Mouse (Mus musculus) small intestine, adult 2 months (tissue): ENCODE data around the gene Nell1. TPM values are rescaled to one million over a fixed set of nuclear protein-coding genes. Genes with fewer than 3 reads are reported as not detected.

Source experiments
- H3K27ac ChIP-seq: fragments of 200-500 bp; 2 replicates; pipeline ENCODE4 v1.5.1; 2012; ENCODE audit warnings: low read depth, low read length, control low read depth, inconsistent platforms; ENCODE audit not compliant: insufficient read depth
- H3K27me3 ChIP-seq: fragments of 200-500 bp; 2 replicates; pipeline ENCODE4 v1.6.1; 2012; ENCODE audit warnings: mild to moderate bottlenecking, moderate library complexity, low read length, inconsistent platforms; ENCODE audit not compliant: control insufficient read depth, insufficient read depth
- H3K36me3 ChIP-seq: fragments of 200-500 bp; 2 replicates; pipeline ENCODE4 v1.6.1; 2012; ENCODE audit warnings: mild to moderate bottlenecking, low read length, control low read depth, inconsistent platforms; ENCODE audit not compliant: control insufficient read depth, insufficient read depth
- H3K4me1 ChIP-seq: fragments of 200-500 bp; 2 replicates; pipeline ENCODE4 v1.6.1; 2012; ENCODE audit warnings: low read length, inconsistent platforms, mixed read lengths; ENCODE audit not compliant: control insufficient read depth, insufficient read depth, insufficient read length
- H3K4me3 ChIP-seq: fragments of 200-500 bp; 2 replicates; pipeline ENCODE4 v1.5.1; 2012; ENCODE audit warnings: low read depth, mild to moderate bottlenecking, control low read depth, inconsistent platforms, low read length, moderate library complexity
- CTCF ChIP-seq: fragments of 200-500 bp; IDR thresholded peaks from 2 replicates; pipeline ENCODE4 v1.5.1; 2012; ENCODE audit warnings: low read depth, mild to moderate bottlenecking, control low read depth, inconsistent platforms, low read length, moderate library complexity, mixed read lengths; ENCODE audit not compliant: insufficient replicate concordance, insufficient read length; ENCODE audit errors: extremely low read depth
- POLR2A ChIP-seq: fragments of 200-500 bp; IDR thresholded peaks from 2 replicates; pipeline ENCODE4 v1.6.1; 2012; ENCODE audit warnings: low read depth, mild to moderate bottlenecking, control low read depth, inconsistent platforms, low read length, moderate library complexity
- WGBS: fragments of 180-500 bp; shearing (Covaris S2); methylation state at CpG from one replicate; pipeline ENCODE4 v1.1.7; 2018; 5-methylcytosine and 5-hydroxymethylcytosine counted together
- polyA plus RNA-seq: library from polyadenylated mRNA; depleted of rRNA; stranded (reverse); fragments of >200 nt; gene quantifications from 2 replicates; pipeline ENCODE4 v1.2.3, GENCODE M21; 2012

Nell1 gene
- polyA plus RNA-seq, 1 experiment: 0.32 TPM

DNA sequence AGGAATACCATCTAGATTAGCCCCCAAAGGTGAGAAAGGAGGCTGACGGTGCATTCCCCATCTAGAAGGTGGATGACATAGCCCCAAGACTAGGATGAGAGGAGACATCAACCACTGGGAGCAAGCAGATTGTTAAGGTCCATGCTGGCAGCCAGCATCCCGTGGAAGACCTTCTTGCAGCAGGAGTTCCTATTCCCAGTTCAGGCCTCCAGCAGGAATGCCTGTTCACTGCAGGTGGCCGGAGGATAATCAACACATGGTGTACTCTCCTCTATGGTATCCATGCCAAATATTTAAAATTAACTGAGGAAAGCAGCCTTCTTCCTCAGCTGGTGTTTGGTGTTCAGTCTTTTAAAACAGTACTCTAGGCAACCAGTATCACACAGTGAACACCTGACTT, 574.9 kb downstream of the Nell1 start:
- Histone ChIP-seq H3K4me1 (no peaks in the 10 kb centered on the region), H3K4me3 (no peak overlapping the region), H3K27ac (no peak overlapping the region), H3K36me3 (no peaks in the 10 kb centered on the region), H3K27me3 (no peaks in the 10 kb centered on the region)
- TF ChIP-seq POLR2A: no peak
- whole genome bisulfite sequencing: 82% methylated on average over 3 of the region's 3 CpGs

DNA sequence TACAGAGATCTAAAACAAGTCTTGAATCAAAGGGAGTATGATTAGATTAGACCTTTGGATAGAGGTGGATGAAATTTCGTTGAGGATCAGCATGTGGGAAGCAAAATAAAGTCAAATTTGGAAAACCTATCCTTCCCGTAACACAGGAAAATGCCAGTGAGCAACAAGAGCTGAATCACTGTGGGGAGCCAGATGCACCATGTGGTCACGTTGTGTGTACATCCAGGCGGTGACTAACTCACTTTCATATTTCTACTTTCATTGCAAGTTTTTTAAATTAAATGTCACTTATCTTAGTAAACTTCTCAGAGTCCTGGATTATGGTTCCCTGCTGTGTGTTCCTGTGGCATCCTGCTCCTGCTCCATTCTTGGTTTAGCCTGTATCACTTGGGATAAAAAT, 576.8 kb downstream of the Nell1 start:
- no peak for TF ChIP-seq CTCF
- no peak for TF ChIP-seq POLR2A
- H3K27me3 ChIP-seq: no peaks in the 10 kb centered on the region
- WGBS: 71% methylated on average over 4 of the region's 4 CpGs

DNA sequence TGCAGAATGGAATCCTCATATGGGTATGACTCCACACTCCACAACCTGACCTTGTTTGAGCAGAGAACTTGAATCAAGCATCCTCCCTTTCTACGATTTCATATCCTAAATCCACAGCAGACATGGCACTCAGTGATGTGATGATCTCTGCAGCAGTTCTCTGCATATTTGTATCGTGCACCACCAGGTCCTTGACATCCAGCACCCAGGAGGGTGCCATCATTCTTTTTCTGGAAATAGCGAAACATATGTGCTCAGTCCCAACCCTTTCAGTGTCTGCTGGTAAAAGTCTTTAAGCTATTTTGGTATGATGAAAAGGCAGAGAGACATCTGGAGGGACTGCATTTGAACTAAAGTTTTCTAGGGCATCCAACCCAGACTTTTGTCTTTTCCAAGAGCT, 588.0 kb downstream of the Nell1 start:
- no peak overlapping the region for H3K27ac ChIP-seq
- no peak overlapping the region for H3K4me3 ChIP-seq
- TF ChIP-seq POLR2A: no peak
- no peak for TF ChIP-seq CTCF
- no peaks in the 10 kb centered on the region for H3K36me3 ChIP-seq
- WGBS: 81% methylated on average over 3 of the region's 3 CpGs
- H3K27me3 ChIP-seq: no peaks in the 10 kb centered on the region
- no peaks in the 10 kb centered on the region for H3K4me1 ChIP-seq

More for the DNA sequence above, 576.8 kb downstream of the Nell1 start:
- Histone ChIP-seq H3K4me3 (no peak overlapping the region), H3K4me1 (no peaks in the 10 kb centered on the region), H3K27ac (no peak overlapping the region), H3K36me3 (no peaks in the 10 kb centered on the region)

DNA sequence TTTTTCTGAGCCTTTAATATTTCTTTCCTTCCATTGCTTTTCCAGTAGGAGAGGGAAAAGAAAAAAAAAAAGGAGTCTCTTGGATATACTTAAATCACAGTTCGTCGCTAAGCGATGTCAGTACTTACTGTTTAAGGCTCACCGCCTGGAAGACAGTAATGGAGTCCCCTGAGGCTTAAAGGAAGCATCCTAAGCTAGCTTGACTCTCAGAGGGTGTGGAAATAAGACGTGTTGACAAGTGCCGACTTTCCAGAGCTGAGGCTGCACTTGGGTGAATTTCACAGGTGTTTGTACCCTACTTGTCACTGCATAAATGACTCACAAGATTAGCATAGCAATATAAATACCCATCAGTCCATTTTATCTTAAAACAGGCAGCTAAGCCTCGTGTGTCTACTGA, 599.2 kb downstream of the Nell1 start:
- 66% methylated on average over 7 of the region's 7 CpGs for WGBS
- Histone ChIP-seq H3K27me3 (no peaks in the 10 kb centered on the region), H3K4me3 (no peak overlapping the region), H3K27ac (no peak overlapping the region), H3K4me1 (no peaks in the 10 kb centered on the region), H3K36me3 (no peaks in the 10 kb centered on the region)
- TF ChIP-seq CTCF: no peak
- TF ChIP-seq POLR2A: no peak

DNA sequence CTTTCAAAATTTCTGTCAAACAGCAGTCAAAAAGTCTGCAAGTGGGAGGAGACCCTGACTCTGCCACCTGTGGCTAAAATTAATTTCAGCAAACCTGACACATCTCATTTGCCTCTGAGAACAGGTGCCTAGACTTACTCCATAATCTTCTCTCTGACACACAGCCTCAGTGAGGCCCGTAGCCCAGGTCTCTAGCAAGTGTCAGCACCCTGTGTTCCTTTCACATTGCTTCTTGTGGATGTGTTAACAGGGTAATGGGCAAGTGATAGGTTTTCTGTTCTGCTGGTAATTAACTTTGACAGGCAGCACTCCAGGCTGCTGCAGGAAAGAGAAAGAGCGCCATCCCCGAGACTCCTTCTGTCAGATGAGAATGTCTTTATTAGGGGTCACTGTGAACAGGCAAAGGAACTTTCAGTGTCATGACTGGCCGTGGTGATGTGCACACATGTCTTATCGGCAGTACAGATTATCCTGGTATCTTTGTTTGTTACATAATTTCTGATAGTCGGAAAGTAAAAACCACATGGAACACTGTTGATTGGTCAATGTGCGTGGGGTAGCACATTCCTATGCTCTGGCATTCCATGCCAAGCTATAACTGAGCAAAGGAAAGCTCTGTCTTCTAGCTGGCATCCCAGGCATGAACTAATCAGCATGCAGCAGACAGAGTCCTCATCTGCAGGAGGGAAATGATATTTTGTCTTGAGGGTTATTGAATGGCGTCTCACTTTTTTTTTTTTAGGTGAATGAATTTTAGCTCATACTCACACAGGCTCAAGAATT, 614.2 kb downstream of the Nell1 start:
- no peak overlapping the region for H3K4me3 ChIP-seq
- WGBS: 67% methylated on average over 8 of the region's 8 CpGs
- H3K36me3 ChIP-seq: no peaks in the 10 kb centered on the region
- no peaks in the 10 kb centered on the region for H3K4me1 ChIP-seq
- H3K27me3 ChIP-seq: no peaks in the 10 kb centered on the region
- TF ChIP-seq POLR2A (no peak), CTCF (no peak)
- no peak overlapping the region for H3K27ac ChIP-seq

DNA sequence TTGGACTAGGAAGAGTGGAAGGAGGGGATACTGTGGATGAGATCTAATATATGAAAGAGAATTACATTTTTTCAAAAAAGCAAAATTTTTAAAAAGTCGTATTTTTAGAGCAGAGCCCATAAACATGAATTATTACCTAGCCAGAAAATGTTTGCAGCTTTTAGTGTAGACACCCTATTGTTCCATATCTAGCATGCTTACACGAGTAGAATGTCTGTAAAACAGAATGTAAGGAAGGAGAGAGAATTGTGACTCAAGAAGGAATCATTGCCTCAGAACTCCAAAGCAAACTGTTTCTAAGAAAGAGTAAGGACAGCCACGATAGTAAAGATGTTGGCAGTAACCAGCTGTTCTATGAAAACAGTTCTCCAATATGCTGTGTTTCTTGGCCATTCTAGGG, 624.2 kb downstream of the Nell1 start, which contains the start of gene 4933405O20Rik:
Gene 4933405O20Rik (plus strand): TSS at position 301 of the 400 bp plus-strand sequence.
- Histone ChIP-seq H3K27ac (no peak within 1 kb of the TSS), H3K4me1 (no peaks in the 10 kb centered on the region), H3K27me3 (no peaks in the 10 kb centered on the region), H3K36me3 (no peaks in the 10 kb centered on the region), H3K4me3 (no peak within 1 kb of the TSS)
- WGBS: 61% methylated on average over 3 of the region's 3 CpGs
- TF ChIP-seq CTCF (no peak), POLR2A (no peak)

DNA sequence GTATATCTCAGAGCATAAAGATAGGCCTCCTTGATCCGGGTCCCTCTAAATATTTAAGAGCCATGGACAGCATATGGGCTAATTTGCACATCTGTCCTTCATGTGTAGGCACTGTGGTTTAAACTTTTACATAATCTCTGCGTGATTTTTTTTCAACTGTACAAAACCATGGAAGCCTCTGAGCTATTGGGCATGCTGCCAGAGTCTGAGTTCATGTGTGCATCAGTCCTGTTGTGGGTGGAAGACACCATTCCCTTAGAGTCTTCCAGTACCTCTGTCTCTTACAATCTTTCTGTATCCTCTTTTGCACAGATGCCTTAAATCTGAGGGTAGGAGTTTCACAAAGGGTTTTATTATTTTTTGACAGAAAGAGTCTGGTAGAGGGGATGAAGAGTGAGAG, 639.4 kb downstream of the Nell1 start:
- Histone ChIP-seq H3K4me1 (no peaks in the 10 kb centered on the region), H3K36me3 (no peaks in the 10 kb centered on the region), H3K27ac (no peak overlapping the region), H3K27me3 (no peaks in the 10 kb centered on the region), H3K4me3 (no peak overlapping the region)
- no peak for TF ChIP-seq CTCF
- TF ChIP-seq POLR2A: no peak
- 74% methylated on average over 2 of the region's 2 CpGs for WGBS
